ENCODE assay signal across 35 mouse cellular contexts in genomic region chr17:86560499-86560898, GRCm38 (mm10). TPM values are rescaled to one million over a fixed set of nuclear protein-coding genes. Genes with fewer than 3 reads are reported as not detected.
DNase-seq lines count a peak whose midpoint lies in the region; ATAC-seq and TF ChIP-seq lines count a peak whose summit lies in the region.
"Had no signal": no experiment of that assay in that cellular context is flagged by ENCODE, and none has a peak within 500 bp of the region (broad histone marks: within the 10 kb centered on the region; RNA-seq: fewer than 3 reads in every experiment).

No protein-coding gene starts in this region.

- WGBS in kidney, adult 2 months, result 33% methylated on average over 3 of the region's 3 CpGs
- WGBS in liver, adult 2 months, result 41% methylated on average over 3 of the region's 3 CpGs
- WGBS in liver, embryonic 11.5 days, result 83% methylated on average over 3 of the region's 3 CpGs
- 43% methylated on average over 3 of the region's 3 CpGs for WGBS in small intestine, adult 2 months

- ATAC-seq in liver, embryonic 11.5 days (replicated peaks; ENCODE audit: low FRiP score), result no peak
- ATAC-seq: activated CD4-positive, CD25-positive, alpha-beta regulatory T cell, adult 4 months; forebrain, embryonic 14.5 days; liver, embryonic 12.5 days; liver, postnatal 0 days; midbrain, embryonic 13.5 days had no signal

- H3K36me3 ChIP-seq in kidney, adult 2 months (ENCODE audit: control insufficient read depth, insufficient read depth, low read length), result no peaks in the 10 kb centered on the region
- no peaks in the 10 kb centered on the region for H3K36me3 ChIP-seq in liver, adult 2 months (ENCODE audit: control insufficient read depth, insufficient read depth, low read length)
- no peaks in the 10 kb centered on the region for H3K36me3 ChIP-seq in liver, embryonic 11.5 days (ENCODE audit: control insufficient read depth, insufficient read depth, low read length)
- no peaks in the 10 kb centered on the region for H3K36me3 ChIP-seq in small intestine, adult 2 months (ENCODE audit: control insufficient read depth, insufficient read depth, low read length)
- H3K36me3 ChIP-seq: embryonic facial prominence, embryonic 12.5 days; hindbrain, embryonic 13.5 days; limb, embryonic 12.5 days; liver, embryonic 12.5 days; midbrain, embryonic 13.5 days; neural tube, embryonic 13.5 days had no signal

- TF ChIP-seq POLR2A in kidney, adult 2 months (IDR thresholded peaks at IDR 0.05; ENCODE audit: low read depth, low read length), result no peak
- no peak for TF ChIP-seq POLR2A in liver, adult 2 months (IDR thresholded peaks at IDR 0.05; ENCODE audit: extremely low read depth, insufficient read depth, low read length)
- TF ChIP-seq POLR2A in small intestine, adult 2 months (IDR thresholded peaks at IDR 0.05; ENCODE audit: low read depth, low read length), result no peak

- DNase-seq in adrenal gland, adult (ENCODE audit: inconsistent age in 2 of 2, low spot score in 1 of 2), result peak; percentile 22 to 49
- no peak for DNase-seq in adrenal gland, adult 18-20 months (ENCODE audit: low spot score in 2 of 2)
- peak; percentile 37 for DNase-seq in kidney, adult 2 months
- no peak for DNase-seq in kidney, postnatal 10 days
- DNase-seq in liver, adult 2 months (ENCODE audit: extremely low read depth, low read depth, low spot score), result peak; percentile 78
- DNase-seq in liver, embryonic 11.5 days (ENCODE audit: low spot score), result no peak
- DNase-seq in heart, adult 11 months, result no peak
- DNase-seq: cerebellum, adult 11-12 months; cerebellum, adult 9-11 months; embryo, embryonic 11 days; gastrocnemius, postnatal 25 days; heart, adult 18-20 months; heart, postnatal 4 days; kidney, adult 18-20 months; liver, postnatal 0 days; lung, postnatal 4 days; thymus, adult 18-20 months; thymus, postnatal 25 days had no signal

- H3K27me3 ChIP-seq in kidney, adult 2 months (replicated peaks; ENCODE audit: control insufficient read depth, insufficient read depth, low read length), result no peaks in the 10 kb centered on the region
- no peaks in the 10 kb centered on the region for H3K27me3 ChIP-seq in liver, adult 2 months (ENCODE audit: control insufficient read depth, insufficient read depth, low read length)
- no peaks in the 10 kb centered on the region for H3K27me3 ChIP-seq in liver, embryonic 11.5 days (replicated peaks; ENCODE audit: control insufficient read depth, insufficient read depth, low read length)
- H3K27me3 ChIP-seq in small intestine, adult 2 months (ENCODE audit: control insufficient read depth, insufficient read depth, low read length), result no peaks in the 10 kb centered on the region
- H3K27me3 ChIP-seq: CH12.LX; embryonic facial prominence, embryonic 12.5 days; hindbrain, embryonic 13.5 days; limb, embryonic 12.5 days; liver, embryonic 12.5 days; megakaryocyte, embryonic 14.5 days; midbrain, embryonic 13.5 days; neural tube, embryonic 13.5 days had no signal

- H3K4me3 ChIP-seq in kidney, adult 2 months (ENCODE audit: insufficient read depth, low read depth, low read length), result no peak overlapping the region
- no peak overlapping the region for H3K4me3 ChIP-seq in liver, adult 2 months (ENCODE audit: insufficient read depth, low read depth, low read length)
- H3K4me3 ChIP-seq in liver, embryonic 11.5 days (ENCODE audit: low read depth, low read length), result no peak overlapping the region
- no peak overlapping the region for H3K4me3 ChIP-seq in small intestine, adult 2 months (ENCODE audit: low read depth, low read length)
- H3K4me3 ChIP-seq: embryonic facial prominence, embryonic 12.5 days; hindbrain, embryonic 13.5 days; limb, embryonic 12.5 days; liver, embryonic 12.5 days; megakaryocyte, embryonic 14.5 days; midbrain, embryonic 13.5 days; neural tube, embryonic 13.5 days had no signal

- H3K9me3 ChIP-seq in liver, embryonic 11.5 days (ENCODE audit: control insufficient read depth, low read length), result no peaks in the 10 kb centered on the region
- H3K9me3 ChIP-seq: embryonic facial prominence, embryonic 12.5 days; hindbrain, embryonic 13.5 days; limb, embryonic 12.5 days; liver, embryonic 12.5 days; megakaryocyte, embryonic 14.5 days; midbrain, embryonic 13.5 days; neural tube, embryonic 13.5 days had no signal

- no peak overlapping the region for H3K4me2 ChIP-seq in liver, embryonic 11.5 days
- H3K4me2 ChIP-seq: embryonic facial prominence, embryonic 12.5 days; heart, embryonic 11.5 days; hindbrain, embryonic 13.5 days; limb, embryonic 12.5 days; liver, embryonic 12.5 days; midbrain, embryonic 13.5 days; neural tube, embryonic 13.5 days had no signal

- H3K4me1 ChIP-seq in kidney, adult 2 months (ENCODE audit: control insufficient read depth, insufficient read depth, low read length), result peaks cover 4% of the 10 kb centered on the region
- H3K4me1 ChIP-seq in liver, adult 2 months (ENCODE audit: control insufficient read depth, insufficient read depth, low read length), result 0 out of 2 replicates have a peak, but pooled peaks cover 4% of the 10 kb centered on the region
- H3K4me1 ChIP-seq in liver, embryonic 11.5 days (replicated peaks; ENCODE audit: control insufficient read depth, insufficient read depth, low read length), result no peaks in the 10 kb centered on the region; the same call in 1 of the 2 replicates
- H3K4me1 ChIP-seq in small intestine, adult 2 months (ENCODE audit: control insufficient read depth, insufficient read depth, insufficient read length, low read length), result peaks cover 5% of the 10 kb centered on the region; the same call in 1 of the 2 replicates
- H3K4me1 ChIP-seq: embryonic facial prominence, embryonic 12.5 days; liver, embryonic 12.5 days; megakaryocyte, embryonic 14.5 days; midbrain, embryonic 13.5 days had no signal

- H3K79me2 ChIP-seq in liver, adult 2 months (ENCODE audit: control insufficient read depth, insufficient read depth, low read length), result no peaks in the 10 kb centered on the region

- H3K27ac ChIP-seq in kidney, adult 2 months (ENCODE audit: insufficient read depth, low read depth, low read length), result no peak overlapping the region
- no peak overlapping the region for H3K27ac ChIP-seq in liver, adult 2 months (replicated peaks; ENCODE audit: insufficient read depth, low read depth, low read length)
- no peak overlapping the region for H3K27ac ChIP-seq in liver, embryonic 11.5 days (ENCODE audit: low read depth, low read length)
- H3K27ac ChIP-seq in small intestine, adult 2 months (ENCODE audit: insufficient read depth, low read depth, low read length), result peak overlapping the region; percentile 60; the same call in 1 of the 2 replicates
- H3K27ac ChIP-seq: embryonic facial prominence, embryonic 12.5 days; hindbrain, embryonic 13.5 days; limb, embryonic 12.5 days; liver, embryonic 12.5 days; midbrain, embryonic 13.5 days; neural tube, embryonic 13.5 days had no signal

- no peak for TF ChIP-seq CTCF in kidney, adult 2 months (conservative IDR thresholded peaks at IDR 0.05; ENCODE audit: insufficient read depth, insufficient read length, low read depth, low read length)
- no peak for TF ChIP-seq CTCF in liver, adult 2 months (IDR thresholded peaks at IDR 0.05; ENCODE audit: low read depth, low read length)
- no peak for TF ChIP-seq CTCF in small intestine, adult 2 months (IDR thresholded peaks at IDR 0.05; ENCODE audit: extremely low read depth, insufficient read length, insufficient replicate concordance, low read depth, low read length)

- H3K9ac ChIP-seq in liver, adult 2 months (ENCODE audit: low read depth, low read length), result no peak overlapping the region
- H3K9ac ChIP-seq in liver, embryonic 11.5 days (ENCODE audit: low read depth, low read length), result no peak overlapping the region
- H3K9ac ChIP-seq: embryonic facial prominence, embryonic 12.5 days; hindbrain, embryonic 13.5 days; limb, embryonic 12.5 days; liver, embryonic 12.5 days; liver, postnatal 0 days; midbrain, embryonic 13.5 days; neural tube, embryonic 13.5 days had no signal

RNA-seq across cellular contexts. Expression of gene Gm10309, which starts 55.5 kb away (rescaled TPM):
- total RNA-seq in adrenal gland, adult 18-20 months (2021), result under 1 TPM in 1 of 2 experiments, not detected in 1; 0.19 TPM
- polyA plus RNA-seq in kidney, adult 2 months (2012; rRNA removed), result 0.08 and 0.13 TPM in 2 replicates
- 0.07 TPM in 1 of 2 replicates, not detected in the other for total RNA-seq in liver, adult 2 months (2014; rRNA removed)
- not detected in 2 replicates for polyA plus RNA-seq in liver, adult 2 months (2012; rRNA removed)
- 0.09 and 0.11 TPM in 2 replicates for polyA plus RNA-seq in liver, embryonic 11.5 days (2014; fragmentation: Nextera tagmentation; extraction: Ambion mirVana)
- 0.05 TPM in 1 of 2 replicates, not detected in the other for polyA plus RNA-seq in small intestine, adult 2 months (2012; rRNA removed)
- total RNA-seq: ES-E14; gastrocnemius, postnatal 25 days; layer of hippocampus, adult 18-20 months; layer of hippocampus, postnatal 10 days; left cerebral cortex, adult 18-20 months; left cerebral cortex, postnatal 14 days had no signal
- polyA plus RNA-seq: forebrain, embryonic 14.5 days had no signal

Comparison
In these comparisons a context has a peak if more than half of its experiments do, and no peak if none do; other contexts are left out.
1. DNase-seq: peak in adrenal gland, adult (2 of 2), kidney, adult 2 months (single experiment) and liver, adult 2 months (single experiment); none in adrenal gland, adult 18-20 months (0 of 2), kidney, postnatal 10 days (single experiment), liver, embryonic 11.5 days (single experiment) and heart, adult 11 months (single experiment).